Mouse (Mus musculus) embryonic facial prominence, embryonic 11.5 days (tissue): ENCODE measurements around the gene Bcl2l13. TPM values are rescaled to one million over a fixed set of nuclear protein-coding genes. Genes with fewer than 3 reads are reported as not detected.

Experiments
- ATAC-seq: fragments of 200-750 bp; cut with Nextera tagmentation; replicated peaks from 2 replicates; pipeline ENCODE4 v1.8.0; 2017; ENCODE audit warnings: low read depth; ENCODE audit not compliant: insufficient number of reproducible peaks, low FRiP score, low TSS enrichment
- DNase-seq: peaks from one replicate; pipeline ENCODE4 v3.0.0-alpha.2; 2015; ENCODE audit warnings: low spot score
- H3K27ac ChIP-seq: fragments of 300-500 bp; sonication (generic); replicated peaks from 2 replicates; pipeline ENCODE4 v1.5.1; 2014; ENCODE audit warnings: mild to moderate bottlenecking, low read depth, low read length, control low read depth
- H3K27me3 ChIP-seq: fragments of 300-500 bp; sonication (generic); 2 replicates; pipeline ENCODE4 v1.6.1; 2014; ENCODE audit warnings: mild to moderate bottlenecking, low read length, moderate library complexity, mixed read lengths; ENCODE audit not compliant: control insufficient read depth, insufficient read depth
- H3K36me3 ChIP-seq: fragments of 300-500 bp; sonication (generic); replicated peaks from 2 replicates; pipeline ENCODE4 v1.6.1; 2014; ENCODE audit warnings: low read depth, mild to moderate bottlenecking, low read length, moderate library complexity, mixed read lengths; ENCODE audit not compliant: control insufficient read depth, insufficient read depth
- H3K4me1 ChIP-seq: fragments of 300-500 bp; sonication (generic); 2 replicates; pipeline ENCODE4 v1.6.1; 2014; ENCODE audit warnings: low read length, mixed read lengths; ENCODE audit not compliant: control insufficient read depth, insufficient read depth
- H3K4me2 ChIP-seq: fragments of 300-500 bp; sonication (generic); 2 replicates; pipeline ENCODE4 v1.6.1; 2014; ENCODE audit warnings: low read depth, mild to moderate bottlenecking, control low read depth, low read length, moderate library complexity
- H3K4me3 ChIP-seq: fragments of 300-500 bp; sonication (generic); 2 replicates; pipeline ENCODE4 v1.5.1; 2014; ENCODE audit warnings: low read depth, low read length, control low read depth
- H3K9ac ChIP-seq: fragments of 300-500 bp; sonication (generic); replicated peaks from 2 replicates; pipeline ENCODE4 v1.6.1; 2014; ENCODE audit warnings: mild to moderate bottlenecking, control low read depth, low read length
- H3K9me3 ChIP-seq: fragments of 300-500 bp; sonication (generic); replicated peaks from 2 replicates; pipeline ENCODE4 v1.6.1; 2016; ENCODE audit warnings: mild to moderate bottlenecking, low read length, inconsistent platforms, mixed read lengths; ENCODE audit not compliant: control insufficient read depth
- WGBS: fragments of 180-500 bp; shearing (Covaris S2); extraction: QIAGEN DNeasy Blood & Tissue Kit; methylation state at CpG from one replicate; pipeline ENCODE4 v1.1.7; 2014; 5-methylcytosine and 5-hydroxymethylcytosine counted together
- polyA plus RNA-seq: library from polyadenylated mRNA; unstranded; fragments of >200 nt; fragmentation: Nextera tagmentation; extraction: Ambion mirVana; gene quantifications from 2 replicates; pipeline ENCODE4 v1.2.1, GENCODE M21; 2014

Bcl2l13 gene
- polyA plus RNA-seq, 1 experiment from 2014 or later = 40.1 TPM

- ATAC-seq (no peak), DNase-seq (no peak)
- no peak overlapping the region for H3K4me3 ChIP-seq
- H3K9ac ChIP-seq = no peak overlapping the region
- no peak overlapping the region for H3K27ac ChIP-seq
- no peak overlapping the region for H3K4me2 ChIP-seq
- no peaks in the 10 kb centered on the region for H3K9me3 ChIP-seq
- 91% methylated on average over 1 of the region's 1 CpGs for WGBS
- no peaks in the 10 kb centered on the region for H3K27me3 ChIP-seq
- H3K4me1 ChIP-seq = no peaks in the 10 kb centered on the region
- H3K36me3 ChIP-seq = peaks cover 10% of the 10 kb centered on the region
Measured at GRCm38 (mm10) chr6:120820941-120821340, 15.1 kb upstream of the Bcl2l13 start.

DNA sequence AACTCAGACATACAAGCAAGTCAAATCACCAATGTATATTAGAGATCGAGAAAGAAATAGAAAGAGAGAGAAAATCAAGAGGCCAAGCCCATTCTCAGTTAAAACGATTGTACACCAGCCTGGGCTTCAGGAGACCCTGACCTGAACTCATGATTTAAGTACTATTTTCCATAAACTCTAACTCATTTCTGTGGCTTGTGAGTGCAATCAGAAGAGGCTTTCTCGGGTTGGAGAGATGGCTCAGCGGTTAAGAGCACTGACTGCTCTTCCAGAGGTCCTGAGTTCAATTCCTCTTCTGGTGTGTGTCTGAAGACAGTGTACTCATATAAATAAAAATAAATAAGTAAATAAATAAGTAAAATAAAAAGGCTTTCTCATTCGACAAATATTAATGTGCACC, 14.3 kb upstream of the Bcl2l13 start:
- 58% methylated on average over 5 of the region's 5 CpGs for WGBS
- Histone ChIP-seq H3K4me2 (peak overlapping the region; percentile 25), H3K27me3 (no peaks in the 10 kb centered on the region), H3K27ac (no peak overlapping the region), H3K9me3 (no peaks in the 10 kb centered on the region), H3K9ac (peak overlapping the region; percentile 73), H3K4me1 (no peaks in the 10 kb centered on the region), H3K36me3 (peaks cover 10% of the 10 kb centered on the region), H3K4me3 (peak overlapping the region; percentile 69)
- DNase-seq = no peak
- no peak for ATAC-seq

GRCm38 (mm10) chr6:120822307-120822928, 13.6 kb upstream of the Bcl2l13 start, which contains the start of gene Atp6v1e1:
Gene Atp6v1e1, minus strand, starts transcription at chr6:120822793.
- DNase-seq = peak; percentile 98
- Histone ChIP-seq H3K9ac (peak within 1 kb of the TSS; percentile 73), H3K36me3 (peaks cover 7% of the 10 kb centered on the region), H3K9me3 (no peaks in the 10 kb centered on the region), H3K27me3 (no peaks in the 10 kb centered on the region), H3K27ac (peak within 1 kb of the TSS; percentile 52; the same call in 1 of the 2 replicates), H3K4me3 (peak within 1 kb of the TSS; percentile 69), H3K4me1 (no peaks in the 10 kb centered on the region), H3K4me2 (peak within 1 kb of the TSS; percentile 25)
- peak; percentile 94 for ATAC-seq
- WGBS = 0% methylated on average over 40 of the region's 41 CpGs

DNA sequence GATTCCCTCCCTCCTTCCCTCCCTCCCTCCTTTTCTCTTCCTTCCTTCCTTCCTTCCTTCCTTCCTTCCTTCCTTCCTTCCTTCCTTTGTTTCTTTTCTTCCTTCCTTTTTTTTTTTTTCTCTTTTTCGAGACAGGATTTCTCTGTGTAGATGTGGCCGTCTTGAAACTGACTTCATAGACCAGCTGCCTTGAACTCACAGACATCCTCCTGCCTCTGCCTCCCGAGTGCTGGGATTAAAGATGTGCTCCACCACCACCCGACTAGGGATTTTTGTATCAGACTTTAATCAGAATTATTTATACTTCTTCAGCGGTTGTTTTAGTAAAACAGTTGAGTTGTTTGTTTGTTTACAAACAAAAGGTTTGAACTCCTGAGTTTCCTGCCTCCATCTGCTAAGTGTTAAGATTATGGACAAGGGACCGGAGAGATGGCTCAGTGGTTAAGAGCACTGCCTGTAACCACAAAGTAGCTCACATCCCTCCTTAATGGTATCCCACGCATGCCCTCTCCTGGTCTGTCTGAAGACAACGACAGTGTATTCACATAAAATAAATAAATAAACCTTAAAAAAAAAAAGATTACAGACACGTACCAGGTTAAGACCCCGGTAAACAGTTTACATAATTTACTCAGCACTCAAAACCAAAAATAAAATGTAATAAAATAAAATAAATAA, 12.9 kb upstream of the Bcl2l13 start:
- DNase-seq = no peak
- H3K36me3 ChIP-seq = peaks cover under 1% of the 10 kb centered on the region; the same call in 1 of the 2 replicates
- 76% methylated on average over 10 of the region's 10 CpGs for WGBS
- peak overlapping the region; percentile 69 for H3K4me3 ChIP-seq
- H3K27me3 ChIP-seq = no peaks in the 10 kb centered on the region
- H3K9me3 ChIP-seq = no peaks in the 10 kb centered on the region
- no peak overlapping the region; the same call in 1 of the 2 replicates for H3K9ac ChIP-seq
- H3K27ac ChIP-seq = no peak overlapping the region; the same call in 1 of the 2 replicates
- H3K4me2 ChIP-seq = no peak overlapping the region; the same call in 1 of the 2 replicates
- no peak for ATAC-seq
- no peaks in the 10 kb centered on the region for H3K4me1 ChIP-seq

DNA sequence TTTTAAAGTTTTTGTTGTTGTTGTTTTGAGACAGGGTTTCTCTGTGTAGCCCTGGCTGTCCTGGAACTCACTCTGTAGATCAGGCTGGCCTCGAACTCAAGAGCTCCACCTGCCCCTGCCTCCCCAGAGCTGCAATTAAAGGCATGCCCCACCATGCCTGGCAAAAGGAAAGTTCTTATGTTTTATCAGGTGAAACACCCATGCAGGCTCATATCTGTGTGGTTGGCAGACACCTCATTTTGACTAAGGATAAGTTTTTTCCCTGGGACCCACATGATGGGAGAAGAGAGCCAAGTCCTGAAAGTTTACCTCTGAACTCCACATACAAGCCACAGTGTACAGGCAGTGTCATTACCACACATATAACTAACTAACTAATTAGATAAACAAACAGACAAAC, 6.0 kb upstream of the Bcl2l13 start:
- H3K4me2 ChIP-seq = no peak overlapping the region
- DNase-seq (no peak), ATAC-seq (no peak)
- no peak overlapping the region for H3K27ac ChIP-seq
- 52% methylated on average over 1 of the region's 1 CpGs for WGBS
- no peaks in the 10 kb centered on the region for H3K4me1 ChIP-seq
- H3K36me3 ChIP-seq = no peaks in the 10 kb centered on the region
- H3K27me3 ChIP-seq = no peaks in the 10 kb centered on the region
- H3K9ac ChIP-seq = no peak overlapping the region
- no peak overlapping the region for H3K4me3 ChIP-seq
- H3K9me3 ChIP-seq = no peaks in the 10 kb centered on the region

DNA sequence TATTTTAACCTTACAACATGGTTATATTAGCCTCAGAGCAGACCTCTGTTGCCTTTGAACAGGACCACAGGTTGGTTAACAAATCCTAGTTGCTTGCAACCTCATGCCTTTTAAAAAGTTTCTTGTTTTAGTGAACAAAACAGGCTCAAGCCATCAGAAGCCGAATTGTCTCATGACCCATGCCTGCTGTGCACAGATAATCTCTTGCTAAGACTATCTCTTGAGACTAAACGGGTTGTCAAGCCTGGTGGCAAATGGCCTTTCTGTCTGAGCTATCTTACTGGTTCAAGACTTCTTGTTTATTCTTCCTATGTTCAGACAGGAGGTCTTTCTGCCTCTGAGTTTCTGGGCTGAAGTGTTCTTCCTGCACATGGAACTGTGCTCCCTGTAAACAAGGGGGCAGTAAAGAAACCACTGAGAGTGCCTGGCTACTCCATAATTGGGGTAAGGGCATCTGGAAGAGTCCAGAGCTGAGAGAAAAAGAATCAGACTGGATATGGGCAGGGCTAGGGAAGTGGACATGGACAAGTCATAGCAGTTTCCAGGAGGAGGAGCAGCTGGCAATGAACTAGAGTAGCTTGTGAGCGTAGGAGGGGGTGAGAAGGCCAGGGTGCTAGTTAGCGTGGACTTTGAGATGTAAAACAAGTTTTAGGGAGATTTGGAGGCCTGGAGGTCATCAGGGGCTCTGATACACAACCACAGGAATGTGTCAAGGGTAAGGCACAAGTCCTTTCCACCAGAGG, 5.0 kb upstream of the Bcl2l13 start:
- 70% methylated on average over 4 of the region's 4 CpGs for WGBS
- no peaks in the 10 kb centered on the region for H3K4me1 ChIP-seq
- no peak overlapping the region for H3K27ac ChIP-seq
- H3K9ac ChIP-seq = no peak overlapping the region
- no peaks in the 10 kb centered on the region for H3K9me3 ChIP-seq
- H3K36me3 ChIP-seq = no peaks in the 10 kb centered on the region
- no peaks in the 10 kb centered on the region for H3K27me3 ChIP-seq
- H3K4me2 ChIP-seq = no peak overlapping the region
- DNase-seq = no peak
- H3K4me3 ChIP-seq = no peak overlapping the region
- ATAC-seq = no peak

DNA sequence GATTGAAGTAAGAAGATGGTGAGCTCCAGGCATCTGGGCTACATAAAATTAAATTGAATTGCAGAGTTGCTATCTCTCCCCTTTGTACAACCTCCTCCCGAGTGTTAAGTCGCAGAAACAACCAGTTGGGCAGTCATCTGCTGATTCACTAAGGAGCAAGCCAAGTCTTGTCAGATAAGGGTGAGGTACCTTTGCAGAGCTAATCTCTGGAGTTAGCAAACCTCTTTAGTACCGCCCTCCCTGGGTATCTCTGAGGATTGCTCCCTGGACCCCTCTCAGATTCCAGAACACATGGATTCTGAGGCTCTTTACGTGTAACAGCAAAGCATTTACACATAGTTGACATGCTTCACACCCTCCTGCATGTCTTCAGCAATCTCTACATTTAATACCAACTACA, 3.9 kb upstream of the Bcl2l13 start:
- ATAC-seq = no peak
- H3K4me2 ChIP-seq = no peak overlapping the region
- WGBS = 76% methylated on average over 4 of the region's 4 CpGs
- no peaks in the 10 kb centered on the region for H3K9me3 ChIP-seq
- H3K27me3 ChIP-seq = no peaks in the 10 kb centered on the region
- no peak overlapping the region for H3K4me3 ChIP-seq
- no peak overlapping the region for H3K9ac ChIP-seq
- no peaks in the 10 kb centered on the region for H3K36me3 ChIP-seq
- no peak for DNase-seq
- no peaks in the 10 kb centered on the region for H3K4me1 ChIP-seq
- H3K27ac ChIP-seq = no peak overlapping the region
